Mouse (Mus musculus) C3H10T1/2 (cell line): ENCODE results near the gene Krt75. TPM values are rescaled to one million over a fixed set of nuclear protein-coding genes. Genes with fewer than 3 reads are reported as not detected.

Experiments
- polyA plus RNA-seq, 2 experiments: library from polyadenylated mRNA; unstranded; fragments of >200 nt; fragmentation: generic; extraction: Trizol; gene quantifications; one replicate each; pipeline ENCODE4 v1.2.1; 2012; ENCODE audit warnings: missing spikeins in 2 of 2

Gene Krt75
- polyA plus RNA-seq: not detected

GRCm38 (mm10) chr15:101573796-101574345 lies at the start of gene Krt75:
Krt75 (minus strand) TSS chr15:101573904.

GRCm38 (mm10) chr15:101562850-101563249 lies 10.9 kb downstream of the Krt75 start, which contains the start of gene Krt90:
Krt90 (minus strand) TSS chr15:101562950.

GRCm38 (mm10) chr15:101550567-101550966 lies 23.1 kb downstream of the Krt75 start, which contains the start of gene Krt82:
Krt82 (minus strand) TSS chr15:101550667.

GRCm38 (mm10) chr15:101532720-101533119 lies 41.0 kb downstream of the Krt75 start, which contains the start of gene Krt84:
Krt84 (minus strand) TSS chr15:101532820.

GRCm38 (mm10) chr15:101517161-101517560 lies 56.5 kb downstream of the Krt75 start, which contains the start of gene Gm49425:
Gm49425 (minus strand) TSS chr15:101517261.

Other genes with a start within 250 kb of the Krt75 start
- gene Krt80, start 203.7 kb downstream of the Krt75 start, polyA plus RNA-seq: 1 to 10 TPM in 1 of 2 experiments, under 1 TPM in 1; 0.46 to 5.3 TPM
- under 1 TPM; 0.47 to 0.51 TPM for gene Krt7, start 162.9 kb downstream of the Krt75 start, polyA plus RNA-seq
- under 1 TPM; 0.08 to 0.27 TPM for gene Krt87, start 135.1 kb downstream of the Krt75 start, polyA plus RNA-seq
- under 1 TPM in 1 of 2 experiments, not detected in 1; 0.15 TPM for gene Krt88, start 126.2 kb downstream of the Krt75 start, polyA plus RNA-seq
- under 1 TPM in 1 of 2 experiments, not detected in 1; 0.14 TPM for gene Krt81, start 110.2 kb downstream of the Krt75 start, polyA plus RNA-seq
- gene Krt86, start 100.4 kb downstream of the Krt75 start, polyA plus RNA-seq: under 1 TPM in 1 of 2 experiments, not detected in 1; 0.06 TPM
- under 1 TPM in 1 of 2 experiments, not detected in 1; 0.06 TPM for gene Krt83, start 82.4 kb downstream of the Krt75 start, polyA plus RNA-seq
- not detected for gene Gm49425, start 56.6 kb downstream of the Krt75 start, polyA plus RNA-seq
- under 1 TPM in 1 of 2 experiments, not detected in 1; 0.04 TPM for gene Krt84, start 41.1 kb downstream of the Krt75 start, polyA plus RNA-seq
- not detected for gene Krt82, start 23.2 kb downstream of the Krt75 start, polyA plus RNA-seq
- not detected for gene Krt90, start 11.0 kb downstream of the Krt75 start, polyA plus RNA-seq
- gene Gm5414, start 54.3 kb upstream of the Krt75 start, polyA plus RNA-seq: not detected
- gene Gm5478, start 73.5 kb upstream of the Krt75 start, polyA plus RNA-seq: not detected
- not detected for gene Krt6b, start 106.4 kb upstream of the Krt75 start, polyA plus RNA-seq
- gene Krt6a, start 120.4 kb upstream of the Krt75 start, polyA plus RNA-seq: not detected
- under 1 TPM in 1 of 2 experiments, not detected in 1; 0.05 TPM for gene Krt5, start 139.0 kb upstream of the Krt75 start, polyA plus RNA-seq
- gene Krt71, start 169.2 kb upstream of the Krt75 start, polyA plus RNA-seq: not detected
- gene Krt72, start 212.6 kb upstream of the Krt75 start, polyA plus RNA-seq: not detected
- gene Krt73, start 228.4 kb upstream of the Krt75 start, polyA plus RNA-seq: not detected
- not detected for gene Krt2, start 244.3 kb upstream of the Krt75 start, polyA plus RNA-seq